In genomic region chr8:86698811-86699421, GRCm38 (mm10) we compare ENCODE assay signal across 24 mouse cellular contexts. TPM values are rescaled to one million over a fixed set of nuclear protein-coding genes. Genes with fewer than 3 reads are reported as not detected.
DNase-seq lines count a peak whose midpoint lies in the region; ATAC-seq and TF ChIP-seq lines count a peak whose summit lies in the region.
"Had no signal": no experiment of that assay in that cellular context is flagged by ENCODE, and none has a peak within 500 bp of the region (broad histone marks: within the 10 kb centered on the region; RNA-seq: fewer than 3 reads in every experiment).

No protein-coding gene starts in this region.

- no peak for TF ChIP-seq EP300 in heart, adult 2 months (IDR thresholded peaks at IDR 0.05; ENCODE audit: insufficient read depth, low read depth, low read length)

- TF ChIP-seq CTCF in heart, adult 2 months (IDR thresholded peaks at IDR 0.05): no peak
- no peak for TF ChIP-seq CTCF in liver, adult 2 months (IDR thresholded peaks at IDR 0.05; ENCODE audit: low read depth, low read length)

- peaks cover 5% of the 10 kb centered on the region for H3K4me1 ChIP-seq in heart, adult 2 months (ENCODE audit: control insufficient read depth, insufficient read depth, low read length)
- H3K4me1 ChIP-seq in heart, embryonic 16.5 days (ENCODE audit: control insufficient read depth, insufficient read depth, low read length): peaks cover 11% of the 10 kb centered on the region
- no peaks in the 10 kb centered on the region for H3K4me1 ChIP-seq in liver, adult 2 months (ENCODE audit: control insufficient read depth, insufficient read depth, low read length)
- peaks cover 3% of the 10 kb centered on the region; the same call in 1 of the 2 replicates for H3K4me1 ChIP-seq in liver, embryonic 11.5 days (replicated peaks; ENCODE audit: control insufficient read depth, insufficient read depth, low read length)
- H3K4me1 ChIP-seq: forebrain, embryonic 10.5 days; intestine, embryonic 15.5 days; limb, embryonic 10.5 days; midbrain, embryonic 10.5 days had no signal

- no peak overlapping the region; the same call in 1 of the 2 replicates for H3K27ac ChIP-seq in heart, adult 2 months
- peak overlapping the region; percentile 47; the same call in 1 of the 2 replicates for H3K27ac ChIP-seq in heart, embryonic 16.5 days (ENCODE audit: low read length)
- H3K27ac ChIP-seq in liver, adult 2 months (replicated peaks; ENCODE audit: insufficient read depth, low read depth, low read length): no peak overlapping the region
- H3K27ac ChIP-seq in liver, embryonic 11.5 days (ENCODE audit: low read depth, low read length): no peak overlapping the region
- H3K27ac ChIP-seq: forebrain, embryonic 10.5 days; intestine, embryonic 15.5 days; limb, embryonic 10.5 days; macrophage; midbrain, embryonic 10.5 days; stomach, postnatal 0 days had no signal

- H3K9ac ChIP-seq in heart, adult 2 months (ENCODE audit: low read depth, low read length): no peak overlapping the region
- H3K9ac ChIP-seq in heart, embryonic 16.5 days (ENCODE audit: low read length): no peak overlapping the region
- no peak overlapping the region for H3K9ac ChIP-seq in liver, adult 2 months (ENCODE audit: low read depth, low read length)
- no peak overlapping the region for H3K9ac ChIP-seq in liver, embryonic 11.5 days (ENCODE audit: low read depth, low read length)
- H3K9ac ChIP-seq: forebrain, postnatal 0 days; intestine, embryonic 15.5 days; liver, postnatal 0 days had no signal

- H3K27me3 ChIP-seq in heart, adult 2 months (ENCODE audit: control insufficient read depth, insufficient read depth, low read length): no peaks in the 10 kb centered on the region
- H3K27me3 ChIP-seq in heart, embryonic 16.5 days (ENCODE audit: control insufficient read depth, insufficient read depth, low read length): no peaks in the 10 kb centered on the region
- H3K27me3 ChIP-seq in liver, adult 2 months (ENCODE audit: control insufficient read depth, insufficient read depth, low read length): no peaks in the 10 kb centered on the region
- H3K27me3 ChIP-seq in liver, embryonic 11.5 days (replicated peaks; ENCODE audit: control insufficient read depth, insufficient read depth, low read length): no peaks in the 10 kb centered on the region
- no peaks in the 10 kb centered on the region for H3K27me3 ChIP-seq in myocyte (ENCODE audit: control insufficient read depth, insufficient read depth, insufficient read length)
- H3K27me3 ChIP-seq: intestine, embryonic 15.5 days had no signal

- no peak for TF ChIP-seq POLR2A in heart, adult 2 months (IDR thresholded peaks at IDR 0.05; ENCODE audit: insufficient read depth, low read depth, low read length)
- TF ChIP-seq POLR2A in liver, adult 2 months (IDR thresholded peaks at IDR 0.05; ENCODE audit: extremely low read depth, insufficient read depth, low read length): no peak
- TF ChIP-seq POLR2A in myocyte (IDR thresholded peaks at IDR 0.05; ENCODE audit: insufficient read length, low read depth): no peak

- H3K4me2 ChIP-seq in heart, embryonic 16.5 days (ENCODE audit: low read depth, low read length): no peak overlapping the region
- H3K4me2 ChIP-seq in liver, embryonic 11.5 days: no peak overlapping the region
- H3K4me2 ChIP-seq in myocyte (ENCODE audit: low read depth): no peak overlapping the region
- H3K4me2 ChIP-seq: intestine, embryonic 15.5 days had no signal

- intact Hi-C loops in heart, adult 2 months (cut with DNase I): no loop called here

- 37% methylated on average over 1 of the region's 1 CpGs for WGBS in heart, adult 2 months
- WGBS in heart, embryonic 16.5 days: 47% methylated on average over 1 of the region's 1 CpGs
- 83% methylated on average over 1 of the region's 1 CpGs for WGBS in liver, adult 2 months
- 58% methylated on average over 1 of the region's 1 CpGs for WGBS in liver, embryonic 11.5 days

- H3K4me3 ChIP-seq in heart, adult 2 months: no peak overlapping the region
- no peak overlapping the region for H3K4me3 ChIP-seq in heart, embryonic 16.5 days (ENCODE audit: low read length)
- no peak overlapping the region for H3K4me3 ChIP-seq in liver, adult 2 months (ENCODE audit: insufficient read depth, low read depth, low read length)
- H3K4me3 ChIP-seq in liver, embryonic 11.5 days (ENCODE audit: low read depth, low read length): no peak overlapping the region
- H3K4me3 ChIP-seq in myocyte: no peak overlapping the region
- H3K4me3 ChIP-seq: forebrain, embryonic 10.5 days; intestine, embryonic 15.5 days; limb, embryonic 10.5 days; midbrain, embryonic 10.5 days had no signal

- H3K36me3 ChIP-seq in heart, adult 2 months (ENCODE audit: control insufficient read depth, insufficient read depth, low read length): peaks cover 5% of the 10 kb centered on the region
- H3K36me3 ChIP-seq in heart, embryonic 16.5 days (ENCODE audit: control insufficient read depth, insufficient read depth): peaks cover 3% of the 10 kb centered on the region
- peaks cover 58% of the 10 kb centered on the region for H3K36me3 ChIP-seq in liver, adult 2 months (ENCODE audit: control insufficient read depth, insufficient read depth, low read length)
- H3K36me3 ChIP-seq in liver, embryonic 11.5 days (ENCODE audit: control insufficient read depth, insufficient read depth, low read length): no peaks in the 10 kb centered on the region
- peaks cover 10% of the 10 kb centered on the region for H3K36me3 ChIP-seq in myocyte (ENCODE audit: control insufficient read depth, insufficient read depth)
- H3K36me3 ChIP-seq: intestine, embryonic 15.5 days had no signal

- H3K9me3 ChIP-seq in heart, embryonic 16.5 days (replicated peaks; ENCODE audit: control insufficient read depth, low read length): no peaks in the 10 kb centered on the region
- H3K9me3 ChIP-seq in liver, embryonic 11.5 days (ENCODE audit: control insufficient read depth, low read length): no peaks in the 10 kb centered on the region
- H3K9me3 ChIP-seq: forebrain, embryonic 10.5 days; intestine, embryonic 15.5 days; limb, embryonic 10.5 days; midbrain, embryonic 10.5 days had no signal

- no peak; the same call in 1 of the 2 replicates for ATAC-seq in heart, embryonic 16.5 days (replicated peaks; ENCODE audit: extremely low read depth, insufficient read depth, low FRiP score)
- ATAC-seq in liver, embryonic 11.5 days (replicated peaks; ENCODE audit: low FRiP score): no peak
- ATAC-seq in megakaryocyte-erythroid progenitor cell, adult 5-6 weeks (replicated peaks; ENCODE audit: low FRiP score, low TSS enrichment, poor library complexity, severe bottlenecking): no peak
- ATAC-seq: forebrain, postnatal 0 days; hindbrain, embryonic 16.5 days; intestine, embryonic 15.5 days; liver, postnatal 0 days; lung, postnatal 0 days had no signal

- DNase-seq in heart, adult 11 months: peak; percentile 76
- DNase-seq in heart, adult 2 months: no peak
- DNase-seq in heart, adult 18-20 months: no peak
- DNase-seq in liver, adult 2 months (ENCODE audit: extremely low read depth, low read depth, low spot score): peak; percentile 36
- no peak for DNase-seq in liver, embryonic 11.5 days (ENCODE audit: low spot score)
- DNase-seq: cerebellum, adult 11-12 months; cerebellum, postnatal 14 days; forebrain, postnatal 0 days; gastrocnemius, postnatal 36 days; kidney, postnatal 10 days; liver; liver, postnatal 0 days had no signal

- no peak overlapping the region for H3ac ChIP-seq in myocyte (ENCODE audit: control insufficient read depth, insufficient read length)

- H3K79me2 ChIP-seq in heart, adult 2 months (replicated peaks; ENCODE audit: control insufficient read depth, insufficient read depth, low read length): no peaks in the 10 kb centered on the region; the same call in 1 of the 2 replicates
- peaks cover 4% of the 10 kb centered on the region; the same call in 1 of the 2 replicates for H3K79me2 ChIP-seq in liver, adult 2 months (ENCODE audit: control insufficient read depth, insufficient read depth, low read length)
- no peaks in the 10 kb centered on the region for H3K79me2 ChIP-seq in myocyte (ENCODE audit: control insufficient read depth, insufficient read depth)

TF ChIP-seq in myocyte, 11 proteins besides CTCF, POLR2A, EP300 and RAD21:
- TF ChIP-seq TCF3 (IDR thresholded peaks at IDR 0.05; ENCODE audit: insufficient read length, low read depth) (no peak), MYOD1 (IDR thresholded peaks at IDR 0.05; ENCODE audit: control insufficient read depth in 1 of 3, insufficient read length in 2 of 3, low read depth in 2 of 3) (peak in 2 of 3 experiments; percentile 74 to 91), MYOG (IDR thresholded peaks at IDR 0.05; ENCODE audit: control insufficient read depth in 1 of 3, insufficient read depth in 1 of 3, insufficient read length in 2 of 3, low read depth in 2 of 3) (peak in 2 of 3 experiments; percentile 37 to 65)

RNA-seq across cellular contexts. Expression of gene Gm10638, which starts 46.6 kb away (rescaled TPM):
- total RNA-seq in heart, adult 2 months (2021): 1 to 10 TPM; 2.8 to 3.1 TPM
- 0.73 and 2.0 TPM in 2 replicates for polyA plus RNA-seq in heart, adult 2 months (2012; rRNA removed)
- polyA plus RNA-seq in heart, embryonic 16.5 days (2015; fragmentation: Nextera tagmentation; extraction: Ambion mirVana): 2.2 and 2.5 TPM in 2 replicates
- 1 to 10 TPM; 3.9 to 4.7 TPM for total RNA-seq in heart, adult 18-20 months (2021)
- total RNA-seq in liver, adult 2 months (2014; rRNA removed): 0.20 TPM in 1 of 2 replicates, not detected in the other
- 0.16 and 0.17 TPM in 2 replicates for polyA plus RNA-seq in liver, adult 2 months (2012; rRNA removed)
- 1.1 and 1.4 TPM in 2 replicates for polyA plus RNA-seq in liver, embryonic 11.5 days (2014; fragmentation: Nextera tagmentation; extraction: Ambion mirVana)
- polyA plus RNA-seq in myocyte (2012; fragmentation: generic; extraction: Trizol): 1.2 TPM
- total RNA-seq in megakaryocyte-erythroid progenitor cell, adult 5-6 weeks (2014; fragmentation: Nextera tagmentation): not detected in 2 replicates
- total RNA-seq in megakaryocyte-erythroid progenitor cell, adult 5-6 weeks (2017): 4.9 TPM in 1 of 2 replicates, not detected in the other
- total RNA-seq: hematopoietic stem cell, adult 5-6 weeks had no signal
- polyA plus RNA-seq: macrophage had no signal

RNA-seq across cellular contexts. Expression of gene Siah1a, which starts 46.8 kb away (rescaled TPM):
- total RNA-seq in heart, adult 2 months (2021): 10 to 100 TPM; 11.5 to 16.3 TPM
- polyA plus RNA-seq in heart, adult 2 months (2012; rRNA removed): 15.6 and 25.8 TPM in 2 replicates
- polyA plus RNA-seq in heart, embryonic 16.5 days (2015; fragmentation: Nextera tagmentation; extraction: Ambion mirVana): 30.0 and 30.1 TPM in 2 replicates
- total RNA-seq in heart, adult 18-20 months (2021): 10 to 100 TPM; 13.4 to 14.1 TPM
- 7.1 and 7.9 TPM in 2 replicates for total RNA-seq in liver, adult 2 months (2014; rRNA removed)
- 6.0 and 6.4 TPM in 2 replicates for polyA plus RNA-seq in liver, adult 2 months (2012; rRNA removed)
- polyA plus RNA-seq in liver, embryonic 11.5 days (2014; fragmentation: Nextera tagmentation; extraction: Ambion mirVana): 26.7 and 28.0 TPM in 2 replicates
- polyA plus RNA-seq in myocyte (2012; fragmentation: generic; extraction: Trizol): 12.0 TPM
- 17.6 and 20.8 TPM in 2 replicates for total RNA-seq in megakaryocyte-erythroid progenitor cell, adult 5-6 weeks (2014; fragmentation: Nextera tagmentation)
- total RNA-seq in megakaryocyte-erythroid progenitor cell, adult 5-6 weeks (2017): 24.7 and 32.5 TPM in 2 replicates

Comparison
In these comparisons a context has a peak if more than half of its experiments do, and no peak if none do; other contexts are left out.
1. DNase-seq: peak in heart, adult 11 months (single experiment) and liver, adult 2 months (single experiment); none in heart, adult 2 months (0 of 2), heart, adult 18-20 months (0 of 2) and liver, embryonic 11.5 days (single experiment).